Mouse (Mus musculus) lung, postnatal 0 days (tissue): ENCODE measurements around the gene Shroom3. TPM values are rescaled to one million over a fixed set of nuclear protein-coding genes. Genes with fewer than 3 reads are reported as not detected.
"Not testable (repeated sequence)": the region's sequence is repeated elsewhere in the genome, so short reads cannot be mapped to it uniquely, and the experiment has no call there.

Experiments used
- ATAC-seq: fragments of 200-750 bp; cut with Nextera tagmentation; 2 replicates; pipeline ENCODE4 v1.8.0; 2017; ENCODE audit warnings: moderate library complexity
- DNase-seq: peaks from one replicate; pipeline ENCODE4 v3.0.0-alpha.2; 2016; ENCODE audit warnings: low spot score
- H3K27ac ChIP-seq: fragments of 300-500 bp; sonication (generic); 2 replicates; pipeline ENCODE4 v1.5.1; 2014; ENCODE audit warnings: antibody characterized with exemption, mild to moderate bottlenecking, low read length, mixed read lengths
- H3K27me3 ChIP-seq: fragments of 300-500 bp; sonication (generic); replicated peaks from 2 replicates; pipeline ENCODE4 v1.6.1; 2014; ENCODE audit warnings: low read length, mixed read lengths; ENCODE audit not compliant: insufficient read depth
- H3K36me3 ChIP-seq: fragments of 300-500 bp; sonication (generic); 2 replicates; pipeline ENCODE4 v1.6.1; 2014; ENCODE audit warnings: low read length, mixed read lengths; ENCODE audit not compliant: insufficient read depth
- H3K4me1 ChIP-seq: fragments of 300-500 bp; sonication (generic); 2 replicates; pipeline ENCODE4 v1.6.1; 2014; ENCODE audit warnings: antibody characterized with exemption, low read depth, low read length, mixed read lengths; ENCODE audit not compliant: insufficient read depth
- H3K4me2 ChIP-seq: fragments of 300-500 bp; sonication (generic); replicated peaks from 2 replicates; pipeline ENCODE4 v1.6.1; 2014; ENCODE audit warnings: low read depth, mild to moderate bottlenecking, low read length, moderate library complexity, mixed read lengths
- H3K4me3 ChIP-seq: fragments of 300-500 bp; sonication (generic); 2 replicates; pipeline ENCODE4 v1.5.1; 2014; ENCODE audit warnings: low read depth, low read length
- H3K9ac ChIP-seq: fragments of 300-500 bp; sonication (generic); replicated peaks from 2 replicates; pipeline ENCODE4 v1.6.1; 2014; ENCODE audit warnings: low read depth, mild to moderate bottlenecking
- H3K9me3 ChIP-seq: fragments of 300-500 bp; sonication (generic); 2 replicates; pipeline ENCODE4 v1.6.1; 2016; ENCODE audit warnings: low read length, mixed read lengths
- CTCF ChIP-seq: IDR thresholded peaks from 2 replicates; pipeline ENCODE4 v1.5.1; 2016; ENCODE audit warnings: antibody characterized with exemption, mild to moderate bottlenecking
- EP300 ChIP-seq: IDR thresholded peaks from 2 replicates; pipeline ENCODE4 v1.6.1; 2016; ENCODE audit warnings: antibody characterized with exemption, mild to moderate bottlenecking, control low read depth
- WGBS: fragments of 180-500 bp; shearing (Covaris S2); extraction: QIAGEN DNeasy Blood & Tissue Kit; methylation state at CpG from one replicate; pipeline ENCODE4 v1.1.7; 2014; 5-methylcytosine and 5-hydroxymethylcytosine counted together
- polyA plus RNA-seq: library from polyadenylated mRNA; unstranded; fragments of >200 nt; fragmentation: Nextera tagmentation; extraction: Ambion mirVana; gene quantifications from 2 replicates; pipeline ENCODE4 v1.2.1, GENCODE M21; 2015

Shroom3 gene
- polyA plus RNA-seq, 1 experiment from 2014 or later: 8.8 TPM

DNA sequence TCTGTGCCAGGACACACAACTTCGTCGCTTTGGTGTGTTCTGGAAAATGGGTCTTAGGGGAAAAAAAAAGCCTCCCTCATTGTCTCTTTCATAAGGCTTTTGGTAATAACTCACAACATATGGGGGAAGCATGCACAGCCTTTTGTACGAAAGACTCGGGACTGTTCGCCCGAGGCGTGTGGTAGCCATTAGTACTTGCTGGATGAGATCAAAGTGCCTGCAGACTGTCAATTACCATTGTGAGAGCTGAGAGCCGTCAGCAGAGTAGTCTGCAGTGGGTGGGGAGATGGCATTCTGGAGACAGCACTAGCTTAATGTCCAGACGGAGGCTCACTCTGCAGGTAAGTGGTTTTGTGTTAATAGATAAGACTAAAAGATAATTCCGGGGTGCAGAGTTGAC, 232.2 kb downstream of the Shroom3 start:
- Histone ChIP-seq H3K36me3 (no peaks in the 10 kb centered on the region), H3K4me2 (no peak overlapping the region), H3K27ac (no peak overlapping the region), H3K9me3 (no peaks in the 10 kb centered on the region), H3K9ac (no peak overlapping the region), H3K27me3 (no peaks in the 10 kb centered on the region), H3K4me3 (no peak overlapping the region), H3K4me1 (no peaks in the 10 kb centered on the region)
- ATAC-seq (no peak), DNase-seq (no peak)
- WGBS: 49% methylated on average over 10 of the region's 10 CpGs
- no peak for TF ChIP-seq CTCF
- no peak for TF ChIP-seq EP300

DNA sequence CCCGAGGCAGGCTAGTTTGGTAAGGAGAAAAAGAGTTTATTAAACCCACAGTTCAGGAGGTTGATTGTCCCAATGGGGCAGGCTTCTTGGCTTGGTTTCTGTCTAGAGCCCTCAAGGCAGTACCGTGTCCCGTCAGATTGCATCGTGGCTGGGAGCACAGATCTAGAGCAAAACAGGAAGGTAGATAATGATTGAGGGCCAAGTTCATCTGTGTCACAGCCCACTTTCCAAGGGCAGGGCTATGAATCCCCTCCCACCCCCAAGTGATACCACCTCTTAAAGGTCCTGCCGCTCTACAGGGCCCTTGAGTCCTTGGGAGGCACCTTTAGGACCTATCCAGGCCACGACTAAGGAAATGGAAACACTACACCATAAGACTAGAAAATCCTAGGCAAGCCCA, 234.5 kb downstream of the Shroom3 start:
- WGBS: 60% methylated on average over 6 of the region's 6 CpGs
- Histone ChIP-seq H3K36me3 (no peaks in the 10 kb centered on the region; the same call in 1 of the 2 replicates), H3K4me1 (no peaks in the 10 kb centered on the region), H3K9me3 (no peaks in the 10 kb centered on the region), H3K27ac (peak overlapping the region; percentile 14; the same call in 1 of the 2 replicates), H3K27me3 (no peaks in the 10 kb centered on the region), H3K4me3 (no peak overlapping the region), H3K4me2 (no peak overlapping the region), H3K9ac (no peak overlapping the region)
- 0 out of 2 replicates have a peak, but pooled peaks have one; percentile 10 for ATAC-seq
- no peak for TF ChIP-seq CTCF
- TF ChIP-seq EP300: no peak
- DNase-seq: no peak

DNA sequence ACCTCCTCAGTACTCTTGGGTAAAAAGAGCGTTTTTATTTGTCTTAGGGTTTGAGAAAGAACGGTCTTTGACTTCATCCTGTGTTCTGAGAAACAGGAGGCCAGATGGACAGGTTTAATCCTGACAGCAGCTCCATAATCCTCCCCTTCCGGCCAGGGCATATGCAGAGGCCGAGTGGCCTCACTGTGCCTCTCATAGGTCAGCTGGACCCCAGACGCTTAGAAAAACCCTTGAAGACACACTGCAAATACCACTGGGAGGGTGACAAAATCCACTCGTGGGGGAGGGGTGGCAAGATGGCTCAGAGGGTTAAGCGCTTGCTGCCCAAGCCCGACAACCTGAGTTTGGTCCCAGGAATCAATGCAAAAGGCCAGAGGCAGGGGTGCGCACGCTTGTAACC, 234.9 kb downstream of the Shroom3 start:
- Histone ChIP-seq H3K27me3 (no peaks in the 10 kb centered on the region), H3K9ac (no peak overlapping the region), H3K27ac (peak overlapping the region; percentile 14; the same call in 1 of the 2 replicates), H3K36me3 (no peaks in the 10 kb centered on the region; the same call in 1 of the 2 replicates), H3K4me2 (no peak overlapping the region), H3K4me3 (no peak overlapping the region), H3K9me3 (no peaks in the 10 kb centered on the region), H3K4me1 (no peaks in the 10 kb centered on the region)
- DNase-seq (no peak), ATAC-seq (peak; percentile 39)
- TF ChIP-seq CTCF: no peak
- TF ChIP-seq EP300: no peak
- 60% methylated on average over 10 of the region's 10 CpGs for WGBS

DNA sequence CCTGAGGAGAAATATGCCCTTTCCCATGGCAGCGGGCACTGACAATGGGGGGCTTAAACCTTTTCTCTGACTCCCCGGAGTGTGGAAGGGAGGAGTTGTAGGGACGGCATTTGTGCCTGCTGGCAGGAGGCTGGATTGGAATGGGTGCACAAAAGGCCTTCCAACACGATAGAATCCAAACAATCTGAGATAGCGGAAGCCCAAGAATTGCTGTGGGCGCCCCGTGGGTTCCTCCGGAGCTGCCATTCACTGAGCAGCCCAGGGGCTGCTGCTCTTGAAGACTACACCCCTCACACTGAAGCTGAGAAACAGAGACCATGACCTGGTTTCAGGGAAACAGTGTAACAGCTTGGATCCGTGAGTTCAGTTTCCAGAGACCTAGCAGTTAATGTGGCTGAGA, 235.6 kb downstream of the Shroom3 start:
- WGBS: 44% methylated on average over 9 of the region's 9 CpGs
- Histone ChIP-seq H3K4me2 (no peak overlapping the region), H3K9ac (no peak overlapping the region), H3K27me3 (no peaks in the 10 kb centered on the region), H3K27ac (no peak overlapping the region; the same call in 1 of the 2 replicates), H3K4me1 (no peaks in the 10 kb centered on the region), H3K4me3 (no peak overlapping the region), H3K9me3 (no peaks in the 10 kb centered on the region), H3K36me3 (no peaks in the 10 kb centered on the region; the same call in 1 of the 2 replicates)
- TF ChIP-seq CTCF (no peak), EP300 (no peak)
- DNase-seq (no peak), ATAC-seq (no peak)

- Histone ChIP-seq H3K4me3 (no peak overlapping the region), H3K4me1 (no peaks in the 10 kb centered on the region), H3K9ac (no peak overlapping the region), H3K9me3 (no peaks in the 10 kb centered on the region), H3K27ac (no peak overlapping the region), H3K27me3 (no peaks in the 10 kb centered on the region), H3K4me2 (no peak overlapping the region), H3K36me3 (no peaks in the 10 kb centered on the region; the same call in 1 of the 2 replicates)
- ATAC-seq (no peak), DNase-seq (no peak)
- TF ChIP-seq CTCF: no peak
- TF ChIP-seq EP300: no peak
- 64% methylated on average over 14 of the region's 14 CpGs for WGBS
Measured at GRCm38 (mm10) chr5:92919390-92919789, 236.2 kb downstream of the Shroom3 start.

DNA sequence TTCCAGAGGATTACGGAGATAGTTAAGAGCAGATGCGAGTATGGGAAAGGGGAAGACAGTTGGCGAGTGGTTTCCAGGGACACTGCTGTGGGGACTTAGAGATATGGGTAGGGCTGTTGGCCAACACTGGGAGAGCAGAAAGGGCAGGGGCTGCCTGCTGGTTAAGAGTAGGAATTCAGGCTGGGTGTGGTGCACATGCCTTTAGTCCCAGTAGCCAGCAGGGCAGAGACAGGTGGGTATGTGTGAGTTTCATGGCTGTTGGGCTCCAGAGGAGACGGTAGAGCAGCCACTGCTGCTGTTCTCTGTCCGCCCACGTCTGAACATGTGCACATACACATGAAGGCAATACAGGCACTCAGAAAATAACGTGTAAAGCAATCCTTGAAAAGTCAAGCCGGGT, 237.7 kb downstream of the Shroom3 start:
- TF ChIP-seq EP300 (no peak), CTCF (no peak)
- no peak overlapping the region for H3K27ac ChIP-seq

GRCm38 (mm10) chr5:92921728-92922127, 238.5 kb downstream of the Shroom3 start:
- no peak for ATAC-seq
- no peak overlapping the region for H3K9ac ChIP-seq
- H3K36me3 ChIP-seq: no peaks in the 10 kb centered on the region; the same call in 1 of the 2 replicates
- no peak overlapping the region for H3K4me2 ChIP-seq
- TF ChIP-seq CTCF (peak; percentile 69), EP300 (no peak)
- no peak for DNase-seq
- no peaks in the 10 kb centered on the region for H3K9me3 ChIP-seq
- H3K4me1 ChIP-seq: peaks cover 6% of the 10 kb centered on the region; the same call in 1 of the 2 replicates
- no peak overlapping the region for H3K27ac ChIP-seq
- H3K27me3 ChIP-seq: no peaks in the 10 kb centered on the region
- 86% methylated on average over 8 of the region's 8 CpGs for WGBS
- no peak overlapping the region for H3K4me3 ChIP-seq

More for the DNA sequence above, 237.7 kb downstream of the Shroom3 start:
- H3K4me1 ChIP-seq: peaks cover 6% of the 10 kb centered on the region; the same call in 1 of the 2 replicates
- no peaks in the 10 kb centered on the region for H3K27me3 ChIP-seq
- WGBS: 88% methylated on average over 8 of the region's 8 CpGs
- no peak overlapping the region for H3K4me3 ChIP-seq
- H3K4me2 ChIP-seq: no peak overlapping the region
- H3K9ac ChIP-seq: no peak overlapping the region
- no peaks in the 10 kb centered on the region for H3K9me3 ChIP-seq
- no peak for DNase-seq
- no peaks in the 10 kb centered on the region; the same call in 1 of the 2 replicates for H3K36me3 ChIP-seq
- ATAC-seq: no peak

DNA sequence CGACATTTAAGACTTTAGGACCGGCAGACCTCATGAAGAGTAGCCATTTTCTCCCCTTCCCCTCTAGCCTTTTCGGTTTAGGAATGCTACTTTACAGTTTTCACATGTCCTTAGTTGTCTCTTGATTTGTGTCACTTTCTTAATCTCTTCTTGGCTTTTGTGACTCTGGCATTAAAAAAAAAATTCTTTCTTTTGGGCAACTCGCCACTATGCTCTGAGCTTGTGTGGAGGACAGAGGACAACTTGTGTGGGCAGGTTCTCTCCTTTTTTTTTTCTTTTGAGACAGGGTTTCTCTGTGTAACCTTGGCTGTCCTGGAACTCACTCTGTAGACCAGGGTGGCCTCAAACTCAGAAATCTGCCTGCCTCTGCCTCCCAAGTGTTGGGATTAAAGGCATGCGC, 239.7 kb downstream of the Shroom3 start:
- not testable (repeated sequence) for H3K9me3 ChIP-seq, H3K4me2 ChIP-seq, H3K9ac ChIP-seq, H3K27ac ChIP-seq, H3K36me3 ChIP-seq, H3K4me3 ChIP-seq, H3K27me3 ChIP-seq, H3K4me1 ChIP-seq, DNase-seq, ATAC-seq
- 87% methylated on average over 5 of the region's 5 CpGs for WGBS
